Mouse (Mus musculus) embryo, embryonic 11 days (tissue): ENCODE measurements around the gene Zfp940.
"Not testable (repeated sequence)": the region's sequence is repeated elsewhere in the genome, so short reads cannot be mapped to it uniquely, and the experiment has no call there.

Source experiments
- DNase-seq: peaks from one replicate; pipeline ENCODE4 v3.0.0-alpha.2; 2015

Gene Zfp940

GRCm38 (mm10) chr7:29853219-29853842, at the start of gene Zfp940:
TSS of gene Zfp940 (minus strand) at chr7:29853669.
- DNase-seq, result peak; percentile 95

- no peak for DNase-seq
These were observed 44.9 kb upstream of the Zfp940 start for GRCm38 (mm10) chr7:29898351-29898750.

- no peak for DNase-seq
These were observed 39.3 kb upstream of the Zfp940 start for GRCm38 (mm10) chr7:29892756-29893155.

- DNase-seq, result no peak
These were observed 37.0 kb upstream of the Zfp940 start for GRCm38 (mm10) chr7:29890501-29890900.

- no peak for DNase-seq
These were observed 27.4 kb upstream of the Zfp940 start for GRCm38 (mm10) chr7:29880916-29881315.

- DNase-seq, result no peak
These were observed 26.6 kb upstream of the Zfp940 start for GRCm38 (mm10) chr7:29880056-29880455.

GRCm38 (mm10) chr7:29877561-29877960, 24.1 kb upstream of the Zfp940 start:
- not testable (repeated sequence) for DNase-seq

GRCm38 (mm10) chr7:29874256-29874655, 20.8 kb upstream of the Zfp940 start:
- no peak for DNase-seq

- peak; percentile 3 for DNase-seq
These were observed 8.2 kb upstream of the Zfp940 start for GRCm38 (mm10) chr7:29861660-29862059.

- DNase-seq, result peak; percentile 93
These were observed 6.4 kb upstream of the Zfp940 start, which contains the start of gene Zfp420 for GRCm38 (mm10) chr7:29859532-29860517. TSS of gene Zfp420 (plus strand) at chr7:29859979.

GRCm38 (mm10) chr7:29852831-29853218, 644 bp downstream of the Zfp940 start:
- DNase-seq, result no peak

- DNase-seq, result no peak
These were observed 8.9 kb downstream of the Zfp940 start for GRCm38 (mm10) chr7:29844616-29845015.

GRCm38 (mm10) chr7:29842105-29842504, 11.4 kb downstream of the Zfp940 start:
- no peak for DNase-seq

GRCm38 (mm10) chr7:29839256-29839655, 14.2 kb downstream of the Zfp940 start:
- DNase-seq, result no peak

- DNase-seq, result no peak
These were observed 16.7 kb downstream of the Zfp940 start for GRCm38 (mm10) chr7:29836816-29837215.

- no peak for DNase-seq
These were observed 23.7 kb downstream of the Zfp940 start for GRCm38 (mm10) chr7:29829804-29830203.

- no peak for DNase-seq
These were observed 25.5 kb downstream of the Zfp940 start for GRCm38 (mm10) chr7:29828001-29828400.

- DNase-seq, result peak; percentile 90
These were observed 34.7 kb downstream of the Zfp940 start for GRCm38 (mm10) chr7:29818619-29819254.

GRCm38 (mm10) chr7:29815910-29816429, 37.5 kb downstream of the Zfp940 start, which contains the start of gene Zfp790:
TSS of gene Zfp790 (plus strand) at chr7:29816114.
- peak; percentile 96 for DNase-seq

- DNase-seq, result peak; percentile 6
These were observed 38.2 kb downstream of the Zfp940 start for GRCm38 (mm10) chr7:29815061-29815784.

- DNase-seq, result no peak
These were observed 39.1 kb downstream of the Zfp940 start for GRCm38 (mm10) chr7:29814381-29814780.

- DNase-seq, result no peak
These were observed 41.2 kb downstream of the Zfp940 start for GRCm38 (mm10) chr7:29812244-29812643.
